Comparison of ENCODE assay signal across 8 mouse cellular contexts in the genomic region with DNA sequence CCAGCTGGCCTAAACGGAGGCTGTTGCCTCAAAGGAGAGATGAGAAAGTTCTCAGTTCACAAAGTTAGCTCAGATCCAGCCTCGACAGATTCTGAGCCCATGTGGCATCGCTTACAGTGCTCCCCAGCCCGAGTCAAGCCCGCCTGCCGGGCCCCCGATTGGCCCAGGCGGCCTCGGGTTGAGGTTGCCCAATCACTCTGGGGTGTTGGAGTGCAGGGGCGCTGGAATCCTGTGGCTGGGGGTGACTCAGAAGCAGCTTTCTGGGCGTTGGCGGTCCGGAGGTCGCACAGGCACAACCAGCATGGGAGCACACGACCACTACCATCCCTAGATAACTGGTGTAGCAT. TPM values are rescaled to one million over a fixed set of nuclear protein-coding genes. Genes with fewer than 3 reads are reported as not detected.
A peak's percentile ranks its signal among the peaks of the same experiment; 100 is the strongest.
DNase-seq lines count a peak whose midpoint lies in the region; ATAC-seq and TF ChIP-seq lines count a peak whose summit lies in the region.

No protein-coding gene starts in this region.

- no peak for TF ChIP-seq CTCF in cortical plate, adult 2 months (IDR thresholded peaks at IDR 0.05; ENCODE audit: extremely low read depth, insufficient read depth, low read length)

- peak overlapping the region; percentile 78 for H3K4me2 ChIP-seq in intestine, embryonic 16.5 days (ENCODE audit: low read depth, low read length)
- peak overlapping the region; percentile 75 for H3K4me2 ChIP-seq in lung, embryonic 16.5 days (ENCODE audit: low read depth, low read length)
- peak overlapping the region; percentile 67 for H3K4me2 ChIP-seq in neural tube, embryonic 15.5 days

- no peak for TF ChIP-seq POLR2A in cortical plate, adult 2 months (IDR thresholded peaks at IDR 0.05; ENCODE audit: extremely low read depth, insufficient read depth, low read length)

- H3K4me1 ChIP-seq in cortical plate, adult 2 months (ENCODE audit: control insufficient read depth, insufficient read depth, low read length), result no peaks in the 10 kb centered on the region; the same call in 1 of the 2 replicates
- H3K4me1 ChIP-seq in intestine, embryonic 16.5 days (ENCODE audit: control insufficient read depth, insufficient read depth, low read length), result no peaks in the 10 kb centered on the region; the same call in 1 of the 2 replicates
- H3K4me1 ChIP-seq in lung, embryonic 16.5 days (replicated peaks; ENCODE audit: control insufficient read depth, insufficient read depth, low read length), result peaks cover 14% of the 10 kb centered on the region
- H3K4me1 ChIP-seq in neural tube, embryonic 15.5 days, result peaks cover 6% of the 10 kb centered on the region; the same call in 1 of the 2 replicates

- no peaks in the 10 kb centered on the region for H3K9me3 ChIP-seq in intestine, embryonic 16.5 days (ENCODE audit: control insufficient read depth, low read length)
- H3K9me3 ChIP-seq in lung, embryonic 16.5 days (ENCODE audit: control insufficient read depth, low read length), result no peaks in the 10 kb centered on the region
- H3K9me3 ChIP-seq in neural tube, embryonic 15.5 days (replicated peaks), result no peaks in the 10 kb centered on the region

- no peaks in the 10 kb centered on the region for H3K27me3 ChIP-seq in intestine, embryonic 16.5 days (replicated peaks; ENCODE audit: control insufficient read depth, insufficient read depth, low read length)
- no peaks in the 10 kb centered on the region for H3K27me3 ChIP-seq in lung, embryonic 16.5 days (ENCODE audit: control insufficient read depth, insufficient read depth, low read depth, low read length)
- no peaks in the 10 kb centered on the region for H3K27me3 ChIP-seq in neural tube, embryonic 15.5 days (replicated peaks)

- H3K9ac ChIP-seq in intestine, embryonic 16.5 days (ENCODE audit: low read depth, low read length), result peak overlapping the region; percentile 86
- H3K9ac ChIP-seq in lung, embryonic 16.5 days (ENCODE audit: low read length), result peak overlapping the region; percentile 82
- H3K9ac ChIP-seq in neural tube, embryonic 15.5 days (replicated peaks), result peak overlapping the region; percentile 75

- no peak overlapping the region for H3K27ac ChIP-seq in cortical plate, adult 2 months (ENCODE audit: insufficient read depth, low read length)
- peak overlapping the region; percentile 90 for H3K27ac ChIP-seq in intestine, embryonic 16.5 days (ENCODE audit: low read length)
- H3K27ac ChIP-seq in lung, embryonic 16.5 days (ENCODE audit: low read length), result peak overlapping the region; percentile 89
- H3K27ac ChIP-seq in neural tube, embryonic 15.5 days (replicated peaks), result peak overlapping the region; percentile 77; the same call in 1 of the 2 replicates

- WGBS in intestine, embryonic 16.5 days, result 3% methylated on average over 15 of the region's 15 CpGs
- under 1% methylated on average over 15 of the region's 15 CpGs for WGBS in lung, embryonic 16.5 days
- under 1% methylated on average over 15 of the region's 15 CpGs for WGBS in neural tube, embryonic 15.5 days

- no peaks in the 10 kb centered on the region for H3K36me3 ChIP-seq in intestine, embryonic 16.5 days (ENCODE audit: control insufficient read depth, insufficient read depth, low read length)
- H3K36me3 ChIP-seq in lung, embryonic 16.5 days (ENCODE audit: control insufficient read depth, insufficient read depth, low read length), result no peaks in the 10 kb centered on the region
- H3K36me3 ChIP-seq in neural tube, embryonic 15.5 days, result no peaks in the 10 kb centered on the region

- peak; percentile 28 for DNase-seq in right cerebral cortex, postnatal 14 days
- no peak for DNase-seq in right cerebral cortex, postnatal 25 days
- DNase-seq in heart, adult 18-20 months, result peak; percentile 72 to 73
- peak; percentile 13 to 51 for DNase-seq in urinary bladder, postnatal 36 days (ENCODE audit: low spot score in 2 of 2)

- ATAC-seq in intestine, embryonic 16.5 days, result peak; percentile 62
- ATAC-seq in lung, embryonic 16.5 days (ENCODE audit: low read depth), result peak; percentile 65
- ATAC-seq in neural tube, embryonic 15.5 days (ENCODE audit: low FRiP score), result peak; percentile 58

- H3K4me3 ChIP-seq in cortical plate, adult 2 months (ENCODE audit: insufficient read depth, low read length), result peak overlapping the region; percentile 63
- H3K4me3 ChIP-seq in intestine, embryonic 16.5 days (ENCODE audit: low read length), result peak overlapping the region; percentile 86
- peak overlapping the region; percentile 65 for H3K4me3 ChIP-seq in lung, embryonic 16.5 days (ENCODE audit: low read length)
- H3K4me3 ChIP-seq in neural tube, embryonic 15.5 days (replicated peaks), result peak overlapping the region; percentile 73

RNA-seq across cellular contexts. Expression of gene Dse, which starts 1.1 kb away (rescaled TPM):
- 2.7 and 2.8 TPM in 2 replicates for polyA plus RNA-seq in cortical plate, adult 2 months (2012; rRNA removed)
- total RNA-seq in heart, adult 18-20 months (2021), result 1 to 10 TPM; 4.0 to 4.4 TPM
- 13.6 and 14.8 TPM in 2 replicates for polyA plus RNA-seq in intestine, embryonic 16.5 days (2015; fragmentation: Nextera tagmentation; extraction: Ambion mirVana)
- 29.5 and 31.4 TPM in 2 replicates for polyA plus RNA-seq in lung, embryonic 16.5 days (2015; fragmentation: Nextera tagmentation; extraction: Ambion mirVana)
- polyA plus RNA-seq in neural tube, embryonic 15.5 days (2015; fragmentation: Nextera tagmentation; extraction: Ambion mirVana), result 7.9 and 9.2 TPM in 2 replicates
